Mouse (Mus musculus) liver, postnatal 0 days (tissue): ENCODE measurements at regions not wholly inside any gene's neighbourhood (a gene's known extent, or its start where the extent isn't known, plus 50 kb on each side); places are given as distances from the start of the nearest gene placed in this dataset.

Experiments
- CTCF ChIP-seq: sonication (generic); IDR thresholded peaks from 2 replicates; pipeline ENCODE4 v1.5.1; 2016; ENCODE audit warnings: antibody characterized with exemption, low read depth
- EP300 ChIP-seq: IDR thresholded peaks from 2 replicates; pipeline ENCODE4 v1.6.1; 2016; ENCODE audit warnings: antibody characterized with exemption, low read depth, mild to moderate bottlenecking

GRCm38 (mm10) chr15:60739598-60739997 is 114.0 kb downstream of the Fam84b start:
- TF ChIP-seq CTCF (no peak), EP300 (no peak)
